Mouse (Mus musculus) embryonic facial prominence, embryonic 14.5 days (tissue): ENCODE measurements around the gene Morc4. TPM values are rescaled to one million over a fixed set of nuclear protein-coding genes. Genes with fewer than 3 reads are reported as not detected.

ENCODE experiments used
- ATAC-seq: fragments of 200-750 bp; cut with Nextera tagmentation; 2 replicates; pipeline ENCODE4 v1.8.0; 2017; ENCODE audit warnings: low read depth, moderate number of reproducible peaks, moderate TSS enrichment
- DNase-seq: peaks from one replicate; pipeline ENCODE4 v3.0.0-alpha.2; 2015; ENCODE audit warnings: low spot score
- H3K27ac ChIP-seq: fragments of 300-500 bp; sonication (generic); replicated peaks from 2 replicates; pipeline ENCODE4 v1.5.1; 2014; ENCODE audit warnings: low read depth, mild to moderate bottlenecking, low read length, moderate library complexity
- H3K27me3 ChIP-seq: fragments of 300-500 bp; sonication (generic); replicated peaks from 2 replicates; pipeline ENCODE4 v1.6.1; 2014; ENCODE audit warnings: low read length; ENCODE audit not compliant: control insufficient read depth, insufficient read depth
- H3K36me3 ChIP-seq: fragments of 300-500 bp; sonication (generic); 2 replicates; pipeline ENCODE4 v1.6.1; 2014; ENCODE audit warnings: low read length, mixed read lengths; ENCODE audit not compliant: control insufficient read depth, insufficient read depth
- H3K4me1 ChIP-seq: fragments of 300-500 bp; sonication (generic); 2 replicates; pipeline ENCODE4 v1.6.1; 2014; ENCODE audit warnings: antibody characterized with exemption, low read length; ENCODE audit not compliant: control insufficient read depth, insufficient read depth
- H3K4me2 ChIP-seq: fragments of 300-500 bp; sonication (generic); 2 replicates; pipeline ENCODE4 v1.6.1; 2014; ENCODE audit warnings: low read depth, mild to moderate bottlenecking, low read length, moderate library complexity, mixed read lengths
- H3K4me3 ChIP-seq: fragments of 300-500 bp; sonication (generic); 2 replicates; pipeline ENCODE4 v1.5.1; 2014; ENCODE audit warnings: low read depth, mild to moderate bottlenecking, low read length
- H3K9ac ChIP-seq: fragments of 300-500 bp; sonication (generic); 2 replicates; pipeline ENCODE4 v1.6.1; 2014; ENCODE audit warnings: low read depth, mild to moderate bottlenecking, low read length, moderate library complexity, mixed read lengths
- H3K9me3 ChIP-seq: fragments of 300-500 bp; sonication (generic); 2 replicates; pipeline ENCODE4 v1.6.1; 2016; ENCODE audit warnings: low read length; ENCODE audit not compliant: control insufficient read depth
- WGBS: fragments of 180-500 bp; shearing (Covaris S2); extraction: QIAGEN DNeasy Blood & Tissue Kit; methylation state at CpG from one replicate; pipeline ENCODE4 v1.1.7; 2014; 5-methylcytosine and 5-hydroxymethylcytosine counted together
- polyA plus RNA-seq: library from polyadenylated mRNA; unstranded; fragments of >200 nt; fragmentation: Nextera tagmentation; extraction: Ambion mirVana; gene quantifications from 2 replicates; pipeline ENCODE4 v1.2.1, GENCODE M21; 2014

Gene Morc4
- polyA plus RNA-seq, 1 experiment from 2014 or later = 28.8 TPM

DNA sequence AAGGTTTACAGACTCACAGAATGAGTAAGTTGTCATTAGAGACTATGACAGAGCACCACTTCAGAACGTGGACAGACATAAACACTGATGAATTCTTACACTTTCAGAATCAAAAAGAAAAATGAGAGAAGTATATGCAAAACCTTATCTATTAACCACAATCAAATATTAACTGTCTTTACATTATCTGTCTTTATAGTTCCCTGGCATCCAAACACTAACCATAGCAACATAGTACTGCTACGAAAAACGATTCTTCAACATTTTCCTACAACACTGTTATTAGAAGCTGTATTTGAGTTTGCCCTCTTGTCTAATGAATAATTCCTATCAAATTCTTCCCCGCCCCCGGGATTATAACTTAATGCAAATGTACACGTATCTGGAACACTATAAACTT lies 30.4 kb downstream of the Morc4 start:
- Histone ChIP-seq H3K9ac (no peak overlapping the region), H3K27me3 (no peaks in the 10 kb centered on the region; the same call in 1 of the 2 replicates), H3K9me3 (no peaks in the 10 kb centered on the region), H3K27ac (no peak overlapping the region), H3K4me3 (no peak overlapping the region), H3K36me3 (no peaks in the 10 kb centered on the region), H3K4me2 (no peak overlapping the region), H3K4me1 (no peaks in the 10 kb centered on the region)
- DNase-seq (no peak), ATAC-seq (no peak)
- 77% methylated on average over 6 of the region's 6 CpGs for WGBS

GRCm38 (mm10) chrX:139839057-139839456 lies 32.4 kb downstream of the Morc4 start:
- 47% methylated on average over 3 of the region's 3 CpGs for WGBS
- ATAC-seq (no peak), DNase-seq (peak; percentile 2)
- Histone ChIP-seq H3K9ac (no peak overlapping the region), H3K4me3 (no peak overlapping the region), H3K36me3 (no peaks in the 10 kb centered on the region), H3K27ac (no peak overlapping the region), H3K4me1 (no peaks in the 10 kb centered on the region), H3K4me2 (no peak overlapping the region), H3K27me3 (no peaks in the 10 kb centered on the region; the same call in 1 of the 2 replicates), H3K9me3 (no peaks in the 10 kb centered on the region)

DNA sequence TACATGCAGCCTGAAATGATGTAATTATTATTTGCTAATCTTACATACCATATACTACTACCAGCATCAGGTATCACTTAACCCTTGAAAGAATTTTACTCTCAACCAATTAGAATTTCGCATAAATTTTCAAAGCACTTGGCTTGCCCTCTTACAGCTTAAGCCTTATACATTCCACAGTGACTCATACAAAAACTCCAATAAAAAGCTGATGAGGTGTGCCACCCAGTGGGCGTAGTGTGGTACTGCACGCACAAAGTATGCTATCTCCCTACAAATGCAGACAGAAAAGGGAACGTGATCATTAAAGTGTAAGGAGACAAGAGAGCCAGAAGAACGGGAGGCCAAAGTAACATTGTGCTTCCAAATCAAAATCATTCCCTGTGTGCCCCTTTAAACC lies 39.0 kb downstream of the Morc4 start:
- WGBS = 21% methylated on average over 5 of the region's 5 CpGs

GRCm38 (mm10) chrX:139828363-139829092 lies 42.9 kb downstream of the Morc4 start:
- Histone ChIP-seq H3K4me3 (no peak overlapping the region), H3K4me1 (no peaks in the 10 kb centered on the region), H3K4me2 (no peak overlapping the region), H3K36me3 (peaks cover 3% of the 10 kb centered on the region; the same call in 1 of the 2 replicates), H3K27ac (no peak overlapping the region), H3K27me3 (no peaks in the 10 kb centered on the region; the same call in none of the 2 replicates), H3K9ac (no peak overlapping the region), H3K9me3 (no peaks in the 10 kb centered on the region)
- ATAC-seq (no peak), DNase-seq (no peak)
- 86% methylated on average over 6 of the region's 6 CpGs for WGBS

More for the DNA sequence above, 39.0 kb downstream of the Morc4 start:
- no peak overlapping the region for H3K4me2 ChIP-seq
- no peak overlapping the region for H3K27ac ChIP-seq
- H3K4me3 ChIP-seq = no peak overlapping the region
- H3K27me3 ChIP-seq = no peaks in the 10 kb centered on the region; the same call in none of the 2 replicates
- H3K9ac ChIP-seq = no peak overlapping the region
- H3K36me3 ChIP-seq = peaks cover 3% of the 10 kb centered on the region; the same call in 1 of the 2 replicates
- H3K4me1 ChIP-seq = no peaks in the 10 kb centered on the region
- ATAC-seq = 0 out of 2 replicates have a peak, but pooled peaks have one; percentile 15
- peak; percentile 27 for DNase-seq
- no peaks in the 10 kb centered on the region for H3K9me3 ChIP-seq

GRCm38 (mm10) chrX:139826926-139827325 lies 44.6 kb downstream of the Morc4 start:
- H3K9ac ChIP-seq = no peak overlapping the region
- DNase-seq (no peak), ATAC-seq (no peak)
- H3K4me3 ChIP-seq = no peak overlapping the region
- no peaks in the 10 kb centered on the region for H3K9me3 ChIP-seq
- peaks cover 8% of the 10 kb centered on the region; the same call in 1 of the 2 replicates for H3K36me3 ChIP-seq
- WGBS = 81% methylated on average over 4 of the region's 4 CpGs
- H3K27ac ChIP-seq = no peak overlapping the region
- H3K27me3 ChIP-seq = peaks cover 3% of the 10 kb centered on the region
- no peaks in the 10 kb centered on the region for H3K4me1 ChIP-seq
- H3K4me2 ChIP-seq = no peak overlapping the region

DNA sequence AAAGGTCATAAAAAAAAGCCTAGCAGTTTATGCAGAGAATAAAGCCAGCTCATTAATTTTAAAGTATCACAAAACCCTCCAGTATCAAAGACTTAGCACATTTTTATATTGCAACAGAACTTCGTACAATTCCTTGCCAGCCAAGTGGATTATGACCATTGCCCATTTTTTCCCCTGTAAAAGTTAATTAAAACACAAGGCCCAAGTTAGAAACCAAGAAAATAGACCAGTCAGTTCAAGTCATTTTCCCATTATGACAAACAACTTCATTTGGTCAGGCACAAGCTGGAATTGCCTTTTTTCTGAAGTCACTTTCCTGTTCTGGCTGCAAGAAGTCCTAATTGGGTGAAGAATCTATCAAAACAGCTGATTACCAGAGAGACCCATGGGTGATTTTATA lies 46.1 kb downstream of the Morc4 start:
- Histone ChIP-seq H3K27me3 (peaks cover 3% of the 10 kb centered on the region), H3K4me2 (no peak overlapping the region), H3K9me3 (no peaks in the 10 kb centered on the region), H3K27ac (no peak overlapping the region), H3K4me1 (no peaks in the 10 kb centered on the region), H3K36me3 (peaks cover 6% of the 10 kb centered on the region; the same call in 1 of the 2 replicates), H3K4me3 (no peak overlapping the region), H3K9ac (no peak overlapping the region)
- WGBS = 85% methylated on average over 1 of the region's 1 CpGs
- ATAC-seq = no peak
- no peak for DNase-seq

DNA sequence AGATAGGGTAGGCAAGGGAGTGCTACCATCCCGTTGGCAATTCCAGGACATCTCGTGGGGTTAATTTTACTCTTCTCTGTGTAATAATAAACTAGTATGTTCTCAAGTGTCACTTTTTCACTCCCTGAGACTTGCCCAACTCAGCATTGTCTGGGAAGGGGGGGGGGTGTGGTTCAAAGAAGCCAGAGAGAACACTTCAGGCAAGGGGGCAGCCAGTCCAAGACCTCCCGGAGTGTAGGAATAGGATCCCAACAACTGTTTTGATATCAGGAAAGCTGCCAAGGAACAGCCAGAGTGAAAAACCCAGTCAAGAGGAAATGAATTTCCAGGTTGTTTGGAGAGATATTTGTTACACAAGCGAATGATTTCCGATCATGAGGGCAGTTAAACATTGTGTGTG lies 56.3 kb downstream of the Morc4 start:
- Histone ChIP-seq H3K4me1 (no peaks in the 10 kb centered on the region), H3K36me3 (no peaks in the 10 kb centered on the region), H3K4me3 (no peak overlapping the region), H3K4me2 (no peak overlapping the region), H3K9me3 (no peaks in the 10 kb centered on the region), H3K27me3 (peaks cover 5% of the 10 kb centered on the region), H3K27ac (no peak overlapping the region), H3K9ac (no peak overlapping the region)
- ATAC-seq = no peak
- DNase-seq = no peak
- WGBS = 71% methylated on average over 5 of the region's 5 CpGs

DNA sequence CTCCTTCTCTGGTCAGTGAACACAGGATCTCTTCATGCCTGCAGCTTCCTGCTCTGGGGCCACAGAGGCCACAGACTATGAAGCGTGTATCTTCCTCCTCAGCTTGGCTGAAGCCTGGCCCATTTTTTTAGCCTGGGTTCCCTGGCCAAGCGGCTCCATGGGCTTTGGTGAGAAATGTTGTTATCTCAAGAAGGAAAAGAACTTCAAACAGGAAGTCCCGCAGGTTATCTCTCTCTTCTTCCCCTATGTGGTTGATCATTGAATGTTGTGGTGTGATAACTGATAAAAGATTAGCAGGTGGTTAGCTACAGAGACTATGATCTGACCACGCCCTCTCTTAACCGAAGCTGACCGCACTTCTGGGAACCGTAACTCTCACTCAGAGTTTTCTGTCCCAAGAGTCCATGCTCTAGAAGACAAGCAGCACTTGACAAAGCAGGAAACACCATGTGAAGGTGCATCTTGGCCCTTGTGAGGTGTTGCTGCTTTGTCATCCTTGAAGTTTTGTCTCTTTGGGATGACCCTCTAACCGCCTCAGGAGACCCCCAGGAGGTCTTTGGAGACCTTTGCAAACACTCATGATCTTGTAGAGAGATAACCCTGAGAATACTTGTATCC lies 57.4 kb downstream of the Morc4 start:
- Histone ChIP-seq H3K27ac (no peak overlapping the region), H3K27me3 (peaks cover 4% of the 10 kb centered on the region), H3K4me3 (no peak overlapping the region), H3K4me1 (no peaks in the 10 kb centered on the region), H3K36me3 (no peaks in the 10 kb centered on the region), H3K9me3 (no peaks in the 10 kb centered on the region), H3K9ac (no peak overlapping the region), H3K4me2 (no peak overlapping the region)
- WGBS = 83% methylated on average over 8 of the region's 8 CpGs
- ATAC-seq (no peak), DNase-seq (no peak)
